Mouse (Mus musculus): ENCODE results near the gene Stx4a. TPM values are rescaled to one million over a fixed set of nuclear protein-coding genes. Genes with fewer than 3 reads are reported as not detected.
"Not testable (repeated sequence)": the region's sequence is repeated elsewhere in the genome, so short reads cannot be mapped to it uniquely, and the experiment has no call there.

Stx4a gene
- total RNA-seq (2021), result 10 to 100 TPM; 64.3 to 64.7 TPM

DNA sequence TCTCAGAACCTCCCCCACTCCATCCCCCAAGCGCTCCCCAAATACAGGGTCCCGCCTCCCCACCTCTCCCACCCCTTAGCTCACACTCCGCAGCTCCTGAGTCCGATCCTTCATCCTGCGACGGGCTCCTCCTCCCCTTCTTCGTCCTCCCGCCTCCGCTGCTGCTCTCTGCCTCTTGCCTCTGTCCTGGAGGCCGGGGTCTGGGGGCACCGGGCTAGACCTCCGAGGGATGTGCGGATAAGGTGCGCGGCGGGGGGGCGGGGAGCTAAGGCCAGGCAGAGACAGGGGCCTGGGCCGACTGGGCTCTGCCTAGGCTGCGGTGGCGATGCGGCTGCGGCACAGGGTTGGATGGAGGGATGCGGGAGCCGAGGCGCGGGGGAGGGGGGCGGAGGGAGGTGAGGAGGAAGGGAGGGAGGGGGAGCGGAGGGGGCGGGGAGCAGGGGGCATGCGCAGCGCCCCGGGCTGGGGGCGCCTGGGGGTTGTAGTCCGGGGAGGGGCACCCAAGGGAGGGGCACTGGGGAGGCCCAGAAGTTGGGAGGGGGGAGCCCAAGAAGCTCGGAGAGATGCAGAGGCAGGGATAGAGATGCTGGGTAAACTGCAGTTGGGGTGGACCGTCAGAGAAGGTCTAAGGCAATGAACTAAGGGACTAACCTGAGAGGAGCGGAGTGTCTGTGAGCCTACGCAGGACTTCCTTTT lies at the start of gene Stx4a, which contains the start of gene Stx1b:
Gene Stx4a, plus strand, starts transcription at position 119 of the 696 bp plus-strand sequence.
Gene Stx1b, minus strand, starts transcription at position 374 of the 696 bp plus-strand sequence.
- DNase-seq, result peak; percentile 59 to 62

DNA sequence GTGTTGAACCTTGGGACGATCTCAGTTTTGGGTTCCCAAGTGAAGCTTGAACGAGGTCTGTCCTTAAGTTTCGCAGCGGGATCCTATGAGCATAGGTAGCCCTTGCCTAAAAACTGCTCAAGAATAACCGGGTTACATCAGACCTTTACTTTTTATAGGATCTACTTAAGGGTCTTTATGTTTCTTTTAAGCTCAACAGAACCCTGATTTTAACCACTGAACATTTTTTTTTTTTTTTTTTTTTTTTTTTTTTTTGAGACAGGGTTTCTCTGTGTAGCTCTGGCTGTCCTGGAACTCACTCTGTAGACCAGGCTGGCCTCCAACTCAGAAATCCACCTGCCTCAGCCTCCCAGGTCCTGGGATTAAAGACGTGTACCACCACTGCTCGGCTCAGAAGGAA lies 48.3 kb upstream of the Stx4a start:
- DNase-seq, result not testable (repeated sequence)

DNA sequence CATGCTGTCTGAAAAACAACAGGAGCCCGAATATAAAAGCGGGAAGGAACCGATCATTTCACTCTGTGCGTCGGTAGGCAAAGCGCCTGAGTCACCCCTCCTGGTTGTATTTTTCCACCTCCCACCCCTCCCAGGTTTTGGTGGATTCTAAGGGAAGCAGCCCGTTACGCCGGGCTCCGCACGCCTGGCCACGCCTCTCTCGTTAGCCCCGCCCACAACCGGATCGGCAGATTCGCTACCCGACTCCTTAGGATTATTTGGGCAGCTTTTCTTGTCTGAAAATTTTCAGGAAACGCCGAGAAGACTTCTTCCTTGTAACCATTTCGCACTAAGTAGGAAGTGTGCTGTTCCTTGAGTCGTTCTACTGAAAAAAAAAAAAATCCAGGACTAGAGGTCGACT lies 47.7 kb upstream of the Stx4a start, which contains the start of gene Setd1a:
Gene Setd1a, plus strand, starts transcription at position 245 of the 400 bp plus-strand sequence.
- DNase-seq, result peak; percentile 86 to 88

DNA sequence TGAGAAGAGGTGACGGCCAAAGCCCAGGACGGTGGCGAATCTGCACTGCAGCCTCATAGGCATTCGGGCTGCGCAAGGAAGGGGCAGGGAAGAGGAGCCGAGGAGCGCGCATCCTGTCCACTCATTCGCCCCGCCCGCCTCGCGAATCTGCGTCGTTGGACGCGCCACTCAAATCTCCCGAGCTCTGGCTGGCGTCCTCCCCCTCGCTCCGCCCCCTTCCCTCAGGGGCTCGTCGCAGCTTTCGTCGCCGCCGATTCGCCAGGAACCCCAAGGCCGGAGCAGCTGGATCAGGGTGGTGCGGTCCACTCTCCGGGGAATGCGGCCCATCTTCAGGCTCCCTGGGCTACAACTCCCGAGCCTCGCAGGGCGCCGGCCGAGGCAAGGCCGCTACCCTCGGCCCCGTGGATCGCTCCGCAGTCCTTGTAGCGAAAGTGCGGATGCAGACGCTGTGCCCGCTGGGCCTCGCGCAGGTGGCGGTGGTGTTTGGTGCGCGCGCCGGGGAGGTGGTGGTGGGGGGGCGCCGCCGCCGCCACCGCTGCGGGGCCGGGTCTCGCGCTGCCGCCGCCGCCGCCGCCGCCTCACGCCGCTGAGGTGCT lies 47.1 kb upstream of the Stx4a start:
- DNase-seq, result peak; percentile 95

DNA sequence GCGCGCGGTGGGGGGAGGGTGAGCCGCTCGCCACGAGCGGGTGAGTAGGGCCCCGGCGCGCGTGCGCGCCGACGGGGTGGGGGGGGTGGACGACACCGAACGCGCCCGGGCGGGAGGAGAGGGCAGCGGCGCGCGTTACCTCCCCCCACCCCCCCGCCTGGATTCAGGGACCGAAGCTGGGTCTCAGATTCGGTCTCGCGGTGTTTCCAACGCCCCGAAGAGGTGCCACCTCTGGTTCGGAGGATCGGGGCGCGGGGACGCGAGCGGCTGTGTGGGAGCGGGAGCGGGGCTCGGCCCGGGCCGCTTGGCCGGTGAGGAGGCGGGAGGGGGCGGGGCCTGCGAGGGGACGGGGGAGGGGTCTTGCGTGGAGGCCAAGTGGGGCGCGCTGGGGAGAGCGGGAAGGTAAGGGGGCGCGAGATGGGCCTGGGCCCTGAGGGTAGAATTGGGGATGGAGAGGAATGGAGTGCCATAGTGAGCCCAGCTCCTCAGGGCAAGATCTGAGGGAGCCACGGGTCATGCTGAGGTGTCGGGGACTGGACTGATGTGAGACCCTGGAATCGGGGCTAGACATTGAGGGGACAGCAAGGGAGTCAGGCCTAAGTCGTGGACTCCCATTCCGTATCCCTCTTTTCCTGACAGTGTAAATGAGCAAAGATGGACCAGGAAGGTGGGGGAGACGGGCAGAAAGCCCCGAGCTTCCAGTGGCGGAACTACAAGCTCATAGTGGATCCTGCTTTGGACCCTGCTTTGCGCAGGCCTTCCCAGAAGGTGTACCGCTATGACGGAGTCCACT lies 46.4 kb upstream of the Stx4a start:
- DNase-seq, result peak in 1 of 2 experiments; percentile 51

DNA sequence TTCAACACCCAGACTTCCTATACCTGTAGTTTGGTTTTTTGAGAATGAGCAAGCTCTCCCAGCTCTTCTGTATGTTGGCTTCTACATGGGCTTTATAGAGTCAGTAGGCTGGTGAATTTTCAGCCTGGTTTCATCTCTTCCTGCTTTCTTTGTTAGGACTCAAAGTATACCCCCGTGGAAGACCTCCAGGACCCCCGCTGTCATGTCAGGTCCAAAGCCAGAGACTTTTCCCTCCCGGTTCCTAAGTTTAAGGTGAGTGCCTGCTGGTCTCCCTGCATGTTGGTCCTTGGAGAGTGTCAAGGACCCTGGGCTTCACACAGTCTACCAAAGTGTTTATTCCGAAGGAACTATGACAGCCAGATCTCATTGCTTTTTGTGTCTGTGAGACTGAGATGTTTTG lies 45.7 kb upstream of the Stx4a start:
- no peak for DNase-seq

DNA sequence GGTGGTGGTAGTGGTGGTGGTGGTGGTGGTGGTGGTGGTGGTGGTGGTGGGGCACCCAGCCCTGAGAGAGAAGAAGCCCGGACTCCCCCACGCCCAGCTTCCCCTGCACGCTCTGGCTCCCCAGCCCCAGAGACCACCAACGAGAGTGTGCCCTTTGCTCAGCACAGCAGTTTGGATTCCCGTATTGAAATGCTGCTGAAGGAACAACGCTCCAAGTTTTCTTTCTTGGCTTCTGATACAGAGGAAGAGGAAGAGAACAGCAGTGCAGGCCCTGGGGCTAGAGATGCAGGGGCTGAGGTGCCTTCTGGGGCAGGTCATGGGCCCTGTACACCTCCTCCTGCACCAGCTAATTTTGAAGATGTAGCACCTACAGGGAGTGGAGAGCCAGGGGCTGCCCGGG lies 38.8 kb upstream of the Stx4a start, which contains the start of gene Gm49388:
Gene Gm49388, plus strand, starts transcription at position 301 of the 400 bp plus-strand sequence.
- no peak for DNase-seq

DNA sequence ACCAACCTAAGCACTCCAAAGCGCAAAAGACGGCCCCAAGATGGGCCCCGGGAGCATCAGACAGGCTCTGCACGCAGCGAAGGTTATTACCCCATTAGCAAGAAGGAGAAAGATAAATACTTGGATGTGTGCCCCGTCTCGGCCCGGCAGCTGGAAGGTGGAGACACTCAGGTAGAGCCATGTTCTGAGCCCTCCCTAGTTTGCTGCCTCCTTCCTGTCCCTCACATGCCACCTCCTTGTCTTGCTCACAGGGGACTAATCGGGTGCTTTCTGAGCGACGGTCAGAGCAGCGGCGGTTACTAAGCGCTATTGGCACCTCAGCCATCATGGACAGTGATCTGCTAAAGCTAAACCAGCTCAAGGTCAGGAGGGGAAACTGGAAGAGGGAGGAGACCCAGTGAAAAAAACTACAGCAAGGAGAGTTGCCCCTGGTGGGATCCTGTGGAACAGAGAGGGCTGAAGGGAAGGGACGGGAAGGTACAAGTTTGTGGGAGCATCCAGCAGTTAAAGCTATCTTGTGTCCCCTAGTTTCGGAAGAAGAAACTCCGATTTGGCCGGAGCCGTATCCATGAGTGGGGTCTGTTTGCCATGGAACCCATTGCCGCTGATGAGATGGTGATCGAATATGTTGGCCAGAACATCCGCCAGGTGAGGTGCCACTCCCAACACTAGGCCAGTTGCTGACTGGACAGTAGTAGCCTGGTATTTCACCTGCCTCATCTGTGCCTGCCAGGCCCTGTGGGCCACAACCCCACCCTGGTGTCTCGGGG lies 26.8 kb upstream of the Stx4a start:
- DNase-seq, result no peak

DNA sequence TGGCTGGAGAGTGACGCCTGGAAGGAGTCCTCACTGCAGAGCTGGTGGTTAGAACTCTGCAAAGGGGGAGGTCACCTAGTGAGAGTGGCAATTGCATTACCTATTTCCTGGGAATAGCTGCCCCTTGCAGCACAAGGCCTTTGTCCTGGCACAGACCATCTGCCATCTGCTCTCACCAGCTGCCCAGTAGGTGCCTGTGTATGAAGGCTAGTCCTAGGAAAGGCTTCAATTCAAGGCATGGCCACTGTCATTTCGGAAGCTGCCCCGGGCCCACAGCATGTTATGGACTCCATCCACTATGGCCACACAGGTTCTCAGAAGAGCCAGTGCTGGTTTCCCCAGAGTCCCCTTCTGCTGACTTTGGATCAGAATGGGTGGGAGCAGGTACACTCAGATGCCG lies 25.5 kb upstream of the Stx4a start:
- no peak for DNase-seq

DNA sequence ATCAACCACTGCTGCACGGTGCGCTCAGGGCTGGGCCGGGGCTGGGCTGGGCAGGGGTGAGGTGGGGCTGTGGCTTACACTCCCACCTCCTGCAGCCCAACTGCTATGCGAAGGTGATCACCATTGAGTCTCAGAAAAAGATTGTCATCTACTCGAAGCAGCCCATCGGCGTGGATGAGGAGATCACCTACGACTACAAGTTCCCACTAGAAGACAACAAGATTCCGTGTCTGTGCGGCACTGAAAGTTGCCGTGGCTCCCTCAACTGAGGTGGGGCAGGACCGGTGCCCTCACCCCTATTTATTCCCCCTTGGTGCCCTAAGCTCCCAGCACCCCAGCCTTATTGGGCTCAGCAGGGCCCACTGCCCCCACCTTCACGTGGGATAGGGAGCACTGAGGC lies 24.9 kb upstream of the Stx4a start:
- DNase-seq, result no peak

DNA sequence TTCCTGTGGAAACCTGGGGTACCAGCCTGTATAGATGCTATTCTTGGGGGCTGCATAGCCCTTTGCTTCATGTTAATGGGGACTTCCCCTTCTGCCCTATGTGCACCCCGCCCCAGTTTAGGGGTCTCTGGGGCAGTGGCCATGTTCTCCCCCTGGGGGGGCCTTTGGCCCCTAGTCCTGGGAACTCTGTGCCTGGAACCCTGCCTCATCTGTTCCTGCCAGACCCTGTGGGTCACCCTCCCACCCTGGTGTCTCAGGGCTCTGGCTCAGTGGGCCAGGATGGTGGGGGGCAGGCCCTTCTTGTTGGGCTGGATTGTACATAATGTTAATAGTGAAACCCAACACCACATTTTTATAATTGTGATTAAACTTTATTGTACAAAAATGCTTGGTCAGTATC lies 24.4 kb upstream of the Stx4a start:
- DNase-seq, result no peak

DNA sequence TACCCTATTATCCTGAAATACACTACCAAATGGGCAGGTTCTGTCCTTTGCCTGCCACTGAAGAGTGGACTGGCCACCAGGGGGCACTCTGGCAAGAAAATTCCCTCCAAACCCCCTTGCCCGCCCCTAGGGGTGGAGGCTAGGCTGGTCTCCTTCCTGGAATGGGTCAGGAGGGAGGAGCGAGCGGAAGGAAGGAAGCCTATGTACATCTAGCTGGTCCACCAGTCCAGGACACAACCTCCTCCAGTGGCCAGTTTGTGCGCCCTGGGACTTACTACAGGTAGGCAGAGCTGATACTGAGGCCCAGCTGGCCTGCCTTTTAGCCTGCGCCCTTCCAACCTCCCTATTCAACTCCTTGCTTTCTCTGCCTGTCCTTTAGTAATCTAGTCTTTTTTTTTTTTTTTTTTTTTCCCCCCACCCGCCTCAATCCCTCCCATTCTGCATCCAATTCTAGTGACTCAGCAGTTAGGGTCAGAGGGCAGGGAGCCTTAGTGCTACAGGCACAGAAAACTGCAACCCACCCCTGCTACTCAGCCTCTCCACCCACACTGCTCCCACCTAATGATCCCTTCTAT lies 23.6 kb upstream of the Stx4a start, which contains the start of gene Hsd3b7:
Gene Hsd3b7, plus strand, starts transcription at position 170 of the 575 bp plus-strand sequence.
- DNase-seq, result peak; percentile 87

DNA sequence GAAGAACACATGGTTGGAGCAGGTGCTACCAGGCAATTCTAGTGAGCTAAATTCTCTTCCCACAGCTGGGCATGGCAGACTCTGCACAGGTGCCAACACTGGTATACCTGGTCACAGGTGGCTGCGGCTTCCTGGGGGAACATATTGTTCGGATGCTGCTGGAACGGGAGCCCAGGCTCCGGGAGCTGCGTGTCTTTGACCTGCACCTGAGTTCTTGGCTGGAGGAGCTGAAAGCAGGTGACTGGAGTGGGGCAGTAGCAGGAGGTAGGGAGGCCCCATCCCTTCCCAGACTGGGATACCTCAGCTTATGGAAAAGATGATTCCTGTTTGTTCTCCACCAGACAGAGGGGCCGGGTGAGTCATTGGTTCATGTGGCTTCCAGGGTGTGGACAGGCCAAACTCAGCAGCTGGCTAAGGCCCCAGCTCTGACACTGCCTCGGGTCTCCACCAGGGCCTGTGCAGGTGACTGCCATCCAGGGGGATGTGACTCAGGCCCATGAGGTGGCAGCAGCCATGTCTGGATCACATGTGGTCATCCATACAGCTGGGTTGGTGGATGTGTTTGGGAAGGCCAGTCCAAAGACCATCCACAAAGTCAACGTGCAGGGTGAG lies 23.0 kb upstream of the Stx4a start:
- no peak for DNase-seq

DNA sequence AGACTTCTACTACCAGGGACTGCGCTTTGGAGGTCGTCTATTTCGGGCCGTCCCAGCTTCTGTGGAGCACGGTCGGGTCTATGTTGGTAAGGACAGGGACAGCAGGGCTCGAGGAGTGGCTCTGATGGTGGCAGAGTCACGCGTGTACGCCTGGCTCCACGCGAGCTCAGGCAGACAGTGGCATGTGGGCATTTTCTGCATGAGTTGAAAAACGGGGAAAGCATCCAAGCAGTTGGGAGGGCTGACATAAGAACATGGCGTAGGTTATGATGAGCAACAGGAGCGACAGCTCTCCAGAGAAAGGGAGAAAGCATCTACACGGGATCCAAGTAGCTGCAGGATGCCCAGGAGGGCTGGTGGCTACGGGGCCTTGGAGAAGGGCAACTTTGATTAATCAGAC lies 21.8 kb upstream of the Stx4a start:
- no peak for DNase-seq

DNA sequence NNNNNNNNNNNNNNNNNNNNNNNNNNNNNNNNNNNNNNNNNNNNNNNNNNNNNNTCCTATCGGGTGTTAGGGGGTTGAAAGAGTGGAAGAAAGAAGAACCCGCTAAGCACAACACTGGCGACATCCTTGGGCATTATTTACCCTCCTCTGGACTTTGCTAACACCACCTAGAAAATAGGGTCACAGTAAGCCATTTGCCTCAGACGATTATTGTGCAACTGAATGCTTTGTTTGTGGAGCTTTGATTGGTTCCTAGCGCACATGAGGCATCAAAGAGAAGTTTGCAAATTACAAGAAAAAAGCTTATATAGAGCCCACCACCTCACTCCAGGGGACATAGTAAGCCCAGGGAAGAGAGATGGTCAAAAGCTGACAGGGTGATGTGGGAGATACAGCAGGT lies 15.3 kb upstream of the Stx4a start:
- no peak for DNase-seq

DNA sequence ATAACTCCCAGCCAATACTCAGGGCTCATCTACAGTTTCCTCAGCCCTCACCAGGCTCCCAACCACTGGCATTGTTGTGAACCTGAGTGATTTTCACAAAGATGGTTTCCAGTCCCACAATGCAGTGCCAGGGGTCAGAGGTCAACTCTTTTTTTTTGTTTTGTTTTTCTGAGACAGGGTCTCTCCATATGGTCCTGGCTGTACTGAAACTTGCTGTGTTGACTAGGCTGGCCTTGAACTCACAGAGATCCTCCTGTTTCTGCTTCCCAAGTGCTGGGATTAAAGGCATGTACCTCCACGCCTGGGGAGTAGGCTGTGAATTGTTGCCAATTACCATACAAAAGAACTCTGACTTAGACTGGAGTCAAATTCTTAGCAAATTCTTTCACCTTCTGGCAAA lies 14.2 kb upstream of the Stx4a start:
- no peak for DNase-seq

DNA sequence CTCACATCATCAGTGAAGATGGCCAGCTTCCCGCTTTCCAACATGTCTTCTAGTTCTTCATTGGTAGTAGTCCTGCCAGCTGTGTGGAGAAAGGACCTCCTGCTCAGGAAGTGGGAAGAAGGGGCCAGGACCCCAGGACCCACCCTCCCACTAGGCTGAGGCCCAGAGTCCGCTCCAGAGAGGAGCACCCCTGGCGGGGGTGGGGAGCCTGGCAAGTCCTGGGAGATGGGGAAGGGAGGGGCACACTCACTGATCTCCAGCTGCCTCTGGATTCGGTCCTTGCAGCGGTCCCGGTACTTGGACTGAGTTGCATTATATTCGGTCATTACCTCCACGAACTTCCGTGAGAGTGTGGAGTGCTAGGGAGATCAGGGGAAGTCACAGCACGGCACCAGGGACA lies 13.4 kb upstream of the Stx4a start:
- DNase-seq, result no peak

DNA sequence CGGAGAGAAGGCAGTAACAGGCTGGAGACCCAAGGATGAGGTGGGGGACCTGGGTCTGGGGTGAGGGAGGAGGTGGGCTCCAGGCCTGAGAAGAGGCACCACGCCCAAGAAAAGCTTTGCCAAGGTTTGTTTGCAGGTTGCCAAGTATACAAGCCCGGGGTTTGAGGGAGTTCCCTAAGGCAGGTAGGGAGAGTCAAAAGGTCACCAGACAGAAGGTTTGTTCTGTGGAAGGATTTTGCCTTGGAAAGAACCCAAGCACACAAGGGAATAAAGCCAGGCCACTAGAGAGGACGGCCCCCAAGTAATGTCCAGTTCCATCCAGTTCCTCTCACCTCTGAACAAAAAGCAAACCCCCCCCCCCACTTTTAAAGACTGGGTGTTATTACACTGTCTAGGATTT lies 12.9 kb upstream of the Stx4a start:
- no peak for DNase-seq

DNA sequence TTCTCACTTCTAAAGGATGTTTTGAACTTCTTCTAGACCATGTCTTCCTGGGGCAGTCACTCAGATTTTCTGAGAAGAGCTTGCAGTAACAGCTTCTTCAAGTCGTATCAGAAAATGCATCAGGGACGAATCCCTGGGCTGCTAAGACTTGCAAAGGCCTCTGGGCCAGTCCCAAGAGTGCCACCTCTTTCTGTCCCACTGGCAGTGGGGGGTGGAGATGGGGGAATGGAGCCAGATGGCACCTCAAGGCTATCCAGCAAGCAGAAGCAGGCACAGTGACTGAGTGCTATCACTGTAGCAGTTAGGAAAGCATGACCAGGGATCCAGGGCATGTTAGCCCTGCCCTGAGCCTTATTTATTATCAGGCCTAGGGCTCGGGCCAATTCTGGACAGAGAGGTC lies 11.8 kb upstream of the Stx4a start:
- no peak for DNase-seq

DNA sequence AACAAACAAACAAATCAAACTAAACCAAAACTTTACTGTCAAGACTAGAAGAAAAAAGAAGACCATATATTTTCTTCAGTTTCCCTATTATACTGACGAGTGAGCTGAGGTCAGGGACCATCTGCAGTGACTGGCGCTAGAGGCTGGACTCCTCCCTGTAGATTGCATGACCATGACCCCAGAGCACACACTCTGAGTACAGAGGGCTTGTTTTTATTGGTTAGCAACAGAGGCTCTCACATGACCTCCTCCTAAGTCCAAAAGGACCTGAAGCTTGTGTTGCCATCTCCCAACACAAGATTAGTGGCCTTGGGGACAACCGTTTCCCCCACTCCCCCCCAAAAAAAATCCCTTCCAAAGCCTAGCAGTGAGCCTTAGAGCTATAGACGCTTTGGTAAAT lies 10.3 kb upstream of the Stx4a start:
- no peak for DNase-seq

DNA sequence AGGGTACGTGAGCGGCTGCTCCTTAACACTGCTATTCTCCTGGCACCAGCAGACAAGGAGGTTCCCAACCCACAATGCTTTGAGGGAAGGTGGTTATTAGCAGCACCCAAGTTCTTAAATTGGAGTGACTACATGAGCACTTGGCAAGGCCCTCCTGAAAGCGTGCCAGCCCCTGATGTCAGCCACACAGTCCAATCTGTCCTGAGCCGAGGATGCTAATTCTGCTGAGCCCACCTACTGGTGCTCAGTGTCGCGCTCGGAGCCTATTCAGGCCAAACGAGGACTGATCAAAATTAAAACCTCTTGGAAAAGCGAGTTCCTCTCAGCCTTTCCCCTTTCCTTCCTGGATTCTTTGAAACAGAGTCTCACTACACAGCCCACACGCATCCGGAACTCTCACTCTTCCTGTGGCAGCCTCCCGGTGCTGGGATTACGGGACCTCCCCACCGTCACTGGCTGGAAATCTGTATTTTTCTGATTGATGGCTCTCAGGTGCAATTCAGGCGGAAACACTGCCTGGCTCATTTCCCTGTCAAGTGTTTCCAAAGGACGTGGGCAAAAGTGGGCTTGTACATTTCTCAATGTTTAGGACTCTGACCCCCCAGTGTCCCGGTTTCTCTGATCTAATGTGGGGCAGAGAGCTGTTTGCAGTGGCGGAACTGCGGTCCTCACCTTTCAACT lies 9.7 kb upstream of the Stx4a start:
- peak; percentile 73 to 77 for DNase-seq

Data from layer of hippocampus, postnatal 36 days (tissue).